Mouse (Mus musculus): ENCODE measurements around the gene Tex2. TPM values are rescaled to one million over a fixed set of nuclear protein-coding genes. Genes with fewer than 3 reads are reported as not detected.
A peak's percentile ranks its signal among the peaks of the same experiment; 100 is the strongest.

The Tex2 gene
- total and polyA plus RNA-seq, 3 experiments: 1.6 to 20.0 (median 7.7) TPM

DNA sequence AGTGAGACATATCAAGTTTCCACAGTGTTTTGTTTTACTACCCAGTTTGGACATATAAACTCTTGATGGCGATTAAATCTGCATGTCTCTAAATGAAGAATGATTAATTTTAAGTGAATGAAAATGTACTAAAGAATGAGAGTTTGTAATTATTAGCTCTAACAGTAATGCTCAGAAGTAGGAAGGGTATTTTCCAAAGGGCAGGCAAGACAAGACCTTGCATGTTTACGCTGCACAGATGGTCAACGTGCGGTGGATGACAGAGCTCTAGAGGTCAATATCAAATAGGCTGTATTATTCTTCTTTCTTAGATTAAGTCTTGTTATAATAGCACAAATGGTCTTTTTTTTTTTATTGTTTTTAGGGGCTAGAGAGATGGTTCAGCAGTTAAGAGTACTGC, 147.3 kb downstream of the Tex2 start:
- Histone ChIP-seq H3K27me3 (ENCODE audit: insufficient read depth, low read length) (no peaks in the 10 kb centered on the region), H3K4me1 (ENCODE audit: insufficient read depth, low read depth, low read length) (peaks cover 85% of the 10 kb centered on the region), H3K9me3 (replicated peaks) (no peaks in the 10 kb centered on the region), H3K4me3 (ENCODE audit: low read depth, low read length) (no peak overlapping the region), H3K36me3 (replicated peaks) (peaks cover 6% of the 10 kb centered on the region)
- DNase-seq (ENCODE audit: low spot score): no peak
- no peak for ATAC-seq (ENCODE audit: extremely low read depth, insufficient number of reproducible peaks, low FRiP score, poor library complexity, severe bottlenecking)
- TF ChIP-seq GATA2 (IDR thresholded peaks at IDR 0.05; ENCODE audit: borderline replicate concordance, low read depth, low read length) (no peak), POLR2AphosphoS5 (IDR thresholded peaks at IDR 0.05; ENCODE audit: insufficient replicate concordance, low read depth, low read length) (no peak), GATA1 (IDR thresholded peaks at IDR 0.05; ENCODE audit: borderline replicate concordance, low read length) (no peak), TAL1 (conservative IDR thresholded peaks at IDR 0.05; ENCODE audit: low read depth, low read length) (no peak), CTCF (IDR thresholded peaks at IDR 0.05; ENCODE audit: low read depth, low read length) (no peak)

DNA sequence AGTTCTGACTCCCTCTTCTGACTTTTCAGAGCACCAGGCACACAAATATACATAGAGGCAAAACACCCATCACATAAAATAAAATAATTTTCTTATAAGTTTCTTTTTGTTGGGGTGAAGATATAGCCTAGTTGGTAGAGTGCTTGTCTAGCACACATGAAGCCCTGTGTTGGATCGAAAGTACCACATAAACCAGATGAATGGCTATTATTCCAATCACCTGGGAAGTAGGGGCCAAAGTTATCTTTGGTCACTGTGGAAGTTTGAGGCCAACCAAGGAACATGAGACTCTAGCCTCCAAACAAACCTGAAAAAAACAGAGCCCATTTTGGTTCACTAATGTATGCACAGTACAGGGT, 147.7 kb downstream of the Tex2 start:
- ATAC-seq (ENCODE audit: extremely low read depth, insufficient number of reproducible peaks, low FRiP score, poor library complexity, severe bottlenecking) (no peak), DNase-seq (ENCODE audit: low spot score) (no peak)
- no peaks in the 10 kb centered on the region for H3K9me3 ChIP-seq (replicated peaks)
- no peak overlapping the region for H3K4me3 ChIP-seq (ENCODE audit: low read depth, low read length)
- TF ChIP-seq TAL1 (conservative IDR thresholded peaks at IDR 0.05; ENCODE audit: low read depth, low read length) (no peak), GATA1 (IDR thresholded peaks at IDR 0.05; ENCODE audit: borderline replicate concordance, low read length) (no peak), CTCF (IDR thresholded peaks at IDR 0.05; ENCODE audit: low read depth, low read length) (no peak), POLR2AphosphoS5 (IDR thresholded peaks at IDR 0.05; ENCODE audit: insufficient replicate concordance, low read depth, low read length) (no peak), GATA2 (IDR thresholded peaks at IDR 0.05; ENCODE audit: borderline replicate concordance, low read depth, low read length) (no peak)
- peaks cover 5% of the 10 kb centered on the region for H3K36me3 ChIP-seq (replicated peaks)
- H3K27me3 ChIP-seq (ENCODE audit: insufficient read depth, low read length): no peaks in the 10 kb centered on the region
- H3K4me1 ChIP-seq (ENCODE audit: insufficient read depth, low read depth, low read length): peaks cover 85% of the 10 kb centered on the region

DNA sequence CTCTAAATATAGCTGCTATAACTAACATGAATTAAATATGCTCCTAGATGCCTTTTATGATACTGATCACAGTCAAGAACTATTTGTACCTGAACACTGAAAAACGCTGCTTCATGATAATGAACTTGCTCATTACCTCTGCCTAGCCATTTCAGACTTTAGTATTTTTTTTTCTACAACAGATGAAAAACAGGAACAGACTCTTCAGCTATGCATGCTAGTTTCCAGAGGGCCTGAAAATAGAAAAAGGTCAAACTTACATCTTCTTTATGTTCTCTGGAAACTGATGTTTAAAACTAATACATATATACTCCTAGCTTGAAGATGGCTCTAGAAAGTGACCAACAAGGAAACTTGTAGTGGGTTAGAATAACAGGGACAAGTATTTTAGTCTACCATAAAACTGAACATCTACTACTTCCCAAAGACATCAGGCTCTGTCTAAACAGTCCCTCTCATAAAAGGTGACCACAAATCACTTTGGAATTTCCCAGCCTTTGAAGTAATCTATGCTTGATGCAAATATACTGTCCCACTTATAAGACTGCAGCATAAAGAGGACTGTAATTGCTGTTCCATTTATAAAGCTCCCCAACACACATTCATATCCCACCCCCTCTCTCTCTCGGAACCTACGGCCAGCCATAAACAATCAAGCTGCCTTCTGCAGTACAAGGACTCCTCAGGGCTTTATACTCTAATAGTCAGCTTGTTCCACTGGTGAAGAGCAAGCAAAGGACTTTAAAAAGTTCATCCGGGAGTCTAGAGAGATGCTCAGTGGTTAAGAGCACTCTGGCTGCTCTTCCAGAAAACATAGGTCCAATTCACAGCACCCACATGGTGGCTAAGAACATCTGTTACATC, 148.3 kb downstream of the Tex2 start:
- no peak for DNase-seq (ENCODE audit: low spot score)
- TF ChIP-seq POLR2AphosphoS5 (IDR thresholded peaks at IDR 0.05; ENCODE audit: insufficient replicate concordance, low read depth, low read length) (no peak), TAL1 (conservative IDR thresholded peaks at IDR 0.05; ENCODE audit: low read depth, low read length) (no peak), GATA1 (IDR thresholded peaks at IDR 0.05; ENCODE audit: borderline replicate concordance, low read length) (no peak), CTCF (IDR thresholded peaks at IDR 0.05; ENCODE audit: low read depth, low read length) (no peak), GATA2 (IDR thresholded peaks at IDR 0.05; ENCODE audit: borderline replicate concordance, low read depth, low read length) (no peak)
- peaks cover 84% of the 10 kb centered on the region for H3K4me1 ChIP-seq (ENCODE audit: insufficient read depth, low read depth, low read length)

DNA sequence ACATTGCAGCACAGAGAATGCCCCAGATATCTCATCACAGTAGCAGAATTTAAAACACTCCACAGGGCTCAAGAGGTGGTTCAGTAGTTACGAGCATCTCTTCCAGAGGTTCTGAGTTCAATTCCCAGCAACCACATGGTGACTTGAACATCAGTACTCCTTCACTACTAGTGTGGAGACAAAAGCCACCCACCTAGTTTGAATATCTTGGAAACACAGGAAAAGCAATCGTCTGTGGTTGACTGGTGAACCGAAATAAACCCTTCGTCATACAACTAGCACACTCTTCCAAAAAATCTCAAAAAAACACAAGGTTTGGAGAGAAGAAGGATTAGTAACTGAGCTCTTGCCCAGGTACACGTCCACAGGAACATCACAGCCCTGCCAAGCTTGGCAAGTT, 149.4 kb downstream of the Tex2 start:
- no peaks in the 10 kb centered on the region for H3K9me3 ChIP-seq (replicated peaks)
- ATAC-seq (ENCODE audit: extremely low read depth, insufficient number of reproducible peaks, low FRiP score, poor library complexity, severe bottlenecking): no peak
- no peaks in the 10 kb centered on the region for H3K27me3 ChIP-seq (ENCODE audit: insufficient read depth, low read length)
- no peak for TF ChIP-seq POLR2AphosphoS5 (IDR thresholded peaks at IDR 0.05; ENCODE audit: insufficient replicate concordance, low read depth, low read length)
- no peak for TF ChIP-seq GATA1 (IDR thresholded peaks at IDR 0.05; ENCODE audit: borderline replicate concordance, low read length)
- TF ChIP-seq TAL1 (conservative IDR thresholded peaks at IDR 0.05; ENCODE audit: low read depth, low read length): no peak
- TF ChIP-seq GATA2 (IDR thresholded peaks at IDR 0.05; ENCODE audit: borderline replicate concordance, low read depth, low read length): no peak
- no peak for TF ChIP-seq CTCF (IDR thresholded peaks at IDR 0.05; ENCODE audit: low read depth, low read length)
- H3K36me3 ChIP-seq (replicated peaks): peaks cover 8% of the 10 kb centered on the region
- peaks cover 78% of the 10 kb centered on the region for H3K4me1 ChIP-seq (ENCODE audit: insufficient read depth, low read depth, low read length)
- DNase-seq (ENCODE audit: low spot score): no peak
- H3K4me3 ChIP-seq (ENCODE audit: low read depth, low read length): no peak overlapping the region

More for the DNA sequence above, 148.3 kb downstream of the Tex2 start:
- Histone ChIP-seq H3K36me3 (replicated peaks) (peaks cover 5% of the 10 kb centered on the region), H3K27me3 (ENCODE audit: insufficient read depth, low read length) (no peaks in the 10 kb centered on the region), H3K4me3 (ENCODE audit: low read depth, low read length) (no peak overlapping the region), H3K9me3 (replicated peaks) (no peaks in the 10 kb centered on the region)
- ATAC-seq (ENCODE audit: extremely low read depth, insufficient number of reproducible peaks, low FRiP score, poor library complexity, severe bottlenecking): no peak

DNA sequence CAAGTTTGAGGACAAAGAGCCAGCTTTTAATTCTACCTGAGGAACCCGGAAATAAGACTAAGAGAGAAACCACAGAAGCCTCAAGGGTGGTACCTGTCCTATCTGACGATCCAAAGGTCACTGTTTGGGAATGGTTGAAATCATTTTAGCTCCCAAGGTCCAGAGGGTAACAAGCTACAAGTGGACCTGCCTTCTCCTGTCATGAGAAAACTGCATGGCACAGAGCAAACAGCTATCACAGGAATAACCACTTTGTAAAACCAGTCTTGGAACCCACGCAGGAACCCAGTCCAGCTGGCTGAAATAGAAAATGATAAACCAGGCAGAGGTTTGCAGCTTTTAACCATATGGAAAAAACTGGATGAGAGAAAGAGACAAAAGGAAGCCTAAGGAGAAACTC, 150.9 kb downstream of the Tex2 start:
- ATAC-seq (ENCODE audit: extremely low read depth, insufficient number of reproducible peaks, low FRiP score, poor library complexity, severe bottlenecking) (no peak), DNase-seq (ENCODE audit: low spot score) (no peak)
- Histone ChIP-seq H3K36me3 (replicated peaks) (peaks cover 15% of the 10 kb centered on the region), H3K27me3 (ENCODE audit: insufficient read depth, low read length) (no peaks in the 10 kb centered on the region), H3K4me1 (ENCODE audit: insufficient read depth, low read depth, low read length) (peaks cover 74% of the 10 kb centered on the region), H3K9me3 (replicated peaks) (no peaks in the 10 kb centered on the region), H3K4me3 (ENCODE audit: low read depth, low read length) (peak overlapping the region; percentile 59; the same call in 1 of the 2 replicates)
- TF ChIP-seq GATA2 (IDR thresholded peaks at IDR 0.05; ENCODE audit: borderline replicate concordance, low read depth, low read length): no peak
- TF ChIP-seq GATA1 (IDR thresholded peaks at IDR 0.05; ENCODE audit: borderline replicate concordance, low read length): no peak
- no peak for TF ChIP-seq TAL1 (conservative IDR thresholded peaks at IDR 0.05; ENCODE audit: low read depth, low read length)
- no peak for TF ChIP-seq CTCF (IDR thresholded peaks at IDR 0.05; ENCODE audit: low read depth, low read length)
- no peak for TF ChIP-seq POLR2AphosphoS5 (IDR thresholded peaks at IDR 0.05; ENCODE audit: insufficient replicate concordance, low read depth, low read length)

DNA sequence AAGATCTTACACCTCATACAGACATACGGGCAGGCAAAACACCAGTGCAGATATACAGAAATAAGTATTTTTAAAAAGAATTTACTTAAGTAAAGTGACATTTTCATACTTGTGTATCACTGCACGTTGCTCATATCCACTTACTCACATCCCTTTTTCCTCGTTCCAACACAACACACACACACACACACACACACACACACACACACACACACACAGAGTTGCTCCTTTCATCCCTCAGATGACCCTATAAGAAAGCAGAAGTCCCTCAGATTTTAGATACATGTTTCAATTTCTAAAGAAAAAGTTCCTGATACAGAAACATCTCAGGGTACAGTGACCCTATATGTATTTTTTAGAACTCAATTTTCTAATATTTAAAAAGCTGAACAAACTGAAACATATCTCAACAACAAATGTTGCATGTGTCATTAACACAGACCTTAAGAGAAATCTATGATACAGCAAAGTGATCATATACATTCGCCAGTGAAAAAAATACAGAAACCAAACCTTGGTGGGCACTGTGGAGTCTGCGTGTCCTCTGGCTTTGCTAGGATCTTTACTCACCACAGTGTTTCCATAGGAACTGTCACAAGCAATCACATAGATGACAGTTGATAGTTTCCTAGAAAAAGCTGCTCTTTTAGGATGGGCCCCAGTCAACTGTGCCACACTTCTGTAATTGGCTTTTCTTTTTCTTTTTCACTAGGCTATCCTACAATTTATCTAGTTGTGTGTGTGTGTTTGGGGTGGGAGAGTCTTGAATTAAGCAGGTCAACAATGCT, 151.9 kb downstream of the Tex2 start:
- ATAC-seq (ENCODE audit: extremely low read depth, insufficient number of reproducible peaks, low FRiP score, poor library complexity, severe bottlenecking) (no peak), DNase-seq (ENCODE audit: low spot score) (no peak)
- peaks cover 23% of the 10 kb centered on the region for H3K36me3 ChIP-seq (replicated peaks)
- peak overlapping the region; percentile 59; the same call in 1 of the 2 replicates for H3K4me3 ChIP-seq (ENCODE audit: low read depth, low read length)
- H3K27me3 ChIP-seq (ENCODE audit: insufficient read depth, low read length): no peaks in the 10 kb centered on the region
- H3K4me1 ChIP-seq (ENCODE audit: insufficient read depth, low read depth, low read length): peaks cover 70% of the 10 kb centered on the region
- TF ChIP-seq CTCF (IDR thresholded peaks at IDR 0.05; ENCODE audit: low read depth, low read length) (no peak), GATA2 (IDR thresholded peaks at IDR 0.05; ENCODE audit: borderline replicate concordance, low read depth, low read length) (no peak)
- H3K9me3 ChIP-seq (replicated peaks): no peaks in the 10 kb centered on the region

All from G1E (cell line).